Mouse (Mus musculus): ENCODE results near the gene Bcat1.
A peak's percentile ranks its signal among the peaks of the same experiment; 100 is the strongest.

The Bcat1 gene

DNA sequence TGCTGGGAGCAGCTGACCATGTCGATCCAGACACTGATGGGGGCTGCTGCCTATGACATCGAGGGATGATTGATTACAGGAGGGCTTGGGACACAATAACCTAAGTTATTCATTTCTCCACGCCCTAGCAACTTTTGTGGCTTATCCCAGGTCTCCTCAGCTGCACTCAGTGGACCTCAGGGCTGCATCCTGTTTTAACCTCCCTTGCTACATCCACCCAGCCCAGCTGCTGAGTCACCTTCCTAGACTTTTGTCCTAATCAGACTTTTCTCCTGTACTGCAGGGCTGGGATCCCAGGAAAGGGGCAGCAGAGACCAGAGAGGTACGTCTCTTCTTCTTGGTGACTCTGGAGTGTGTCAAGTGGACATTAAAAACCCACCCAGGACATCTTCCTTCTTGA is 19.9 kb downstream of the Bcat1 start:
- no peak for DNase-seq (ENCODE audit: low read depth, low spot score)

GRCm38 (mm10) chr6:145055277-145055858 is 20.6 kb downstream of the Bcat1 start:
- DNase-seq (ENCODE audit: low read depth, low spot score): no peak

GRCm38 (mm10) chr6:145052669-145053068 is 23.3 kb downstream of the Bcat1 start:
- no peak for DNase-seq (ENCODE audit: low read depth, low spot score)

GRCm38 (mm10) chr6:145050899-145051298 is 25.1 kb downstream of the Bcat1 start:
- peak; percentile 66 for DNase-seq (ENCODE audit: low read depth, low spot score)

DNA sequence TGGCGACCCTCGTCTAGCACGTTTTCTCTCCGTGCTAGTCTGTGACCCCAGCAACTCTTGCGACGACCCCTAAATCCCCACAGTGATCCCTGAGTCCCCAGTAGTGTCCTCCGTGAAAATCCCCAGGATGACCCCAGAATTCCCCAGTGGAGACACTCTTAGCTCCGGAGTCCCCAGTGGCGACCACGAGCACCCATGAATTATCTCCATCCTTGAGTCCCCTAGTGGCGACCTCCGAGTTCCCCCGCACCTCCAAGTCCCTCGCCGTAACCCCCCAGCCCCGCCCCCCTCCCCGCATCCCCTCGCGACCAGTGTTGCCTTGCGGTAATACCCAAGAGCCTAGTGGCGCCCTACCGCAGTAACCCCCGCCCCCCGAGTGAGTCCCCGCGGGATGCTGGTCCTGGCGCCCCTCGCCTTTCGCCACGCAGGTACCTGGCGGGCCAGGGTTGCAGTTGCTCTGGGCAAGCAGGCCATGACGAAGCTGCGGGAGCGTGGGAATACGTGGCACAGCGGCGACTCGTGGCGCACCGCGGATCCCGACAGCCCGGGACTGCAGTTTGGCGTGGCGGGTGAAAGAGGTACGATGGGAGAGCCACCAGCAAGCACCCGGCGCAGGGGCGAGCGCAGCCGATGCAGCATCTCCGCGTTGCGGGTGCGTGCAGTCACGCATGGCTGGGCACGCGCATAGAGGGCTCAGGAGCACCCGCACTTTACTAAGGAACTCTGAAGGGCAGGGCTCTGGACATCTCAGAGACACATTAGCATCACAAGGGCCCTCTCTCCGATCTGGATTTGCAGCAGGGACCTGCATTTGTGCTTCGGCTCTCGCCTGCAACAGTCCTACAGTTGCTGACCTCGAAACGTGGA is 27.6 kb downstream of the Bcat1 start:
- DNase-seq (ENCODE audit: low read depth, low spot score): no peak

GRCm38 (mm10) chr6:145047445-145047857 is 28.5 kb downstream of the Bcat1 start:
- DNase-seq (ENCODE audit: low read depth, low spot score): peak; percentile 60

- no peak for DNase-seq (ENCODE audit: low read depth, low spot score)
Observed at GRCm38 (mm10) chr6:145046266-145046890, 29.6 kb downstream of the Bcat1 start.

DNA sequence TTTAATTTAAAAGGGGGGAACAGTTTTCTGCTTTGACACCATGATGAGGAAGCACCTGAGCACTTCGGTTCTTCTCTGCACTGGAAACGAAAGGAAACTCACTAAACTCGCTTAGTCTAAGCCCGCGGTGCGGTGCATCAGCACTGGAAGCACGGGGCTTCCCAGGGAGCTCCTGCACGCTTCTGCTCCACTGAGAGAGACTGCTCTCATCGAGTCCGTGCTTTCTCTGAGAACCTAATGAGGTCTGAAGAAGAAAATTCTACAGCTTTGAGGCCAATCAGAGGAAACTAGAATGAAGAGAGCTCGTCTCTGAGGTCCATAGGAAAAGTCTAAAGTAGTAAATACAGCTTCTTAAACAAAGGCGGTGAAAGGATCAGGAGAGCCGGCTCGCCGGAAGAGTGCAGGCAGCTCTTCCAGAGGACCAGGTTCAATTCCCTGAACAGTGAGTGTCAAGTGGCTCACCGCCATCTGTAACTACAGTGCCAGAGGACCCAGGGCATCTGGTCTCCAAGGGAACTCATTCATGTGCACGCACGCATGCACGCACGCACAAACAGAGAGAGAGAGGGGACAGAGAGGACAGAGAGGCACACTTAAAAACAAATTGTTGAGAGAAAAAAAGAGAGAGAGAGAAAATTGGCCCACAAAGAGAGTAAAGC is 30.9 kb downstream of the Bcat1 start:
- DNase-seq (ENCODE audit: low read depth, low spot score): no peak

DNA sequence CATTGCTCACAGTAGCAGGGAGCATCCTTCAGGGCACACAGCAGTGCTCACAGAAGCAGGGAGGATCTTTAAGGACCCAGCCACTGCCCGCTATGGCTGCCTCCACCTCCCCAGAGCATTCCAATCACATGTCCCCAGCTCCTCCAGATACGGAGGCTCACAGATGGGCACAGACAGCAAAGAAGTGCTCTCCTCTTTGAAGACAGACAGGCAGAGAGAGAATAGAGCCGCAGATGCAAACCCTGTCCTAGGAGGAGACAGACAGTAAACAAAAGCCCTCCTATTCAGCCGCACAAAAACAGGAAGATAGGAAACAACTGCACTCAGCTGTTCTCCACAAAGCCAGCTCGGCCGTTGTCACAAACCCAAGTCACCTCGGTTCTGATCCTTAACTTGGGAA is 35.3 kb downstream of the Bcat1 start:
- no peak for DNase-seq (ENCODE audit: low read depth, low spot score)

GRCm38 (mm10) chr6:145037626-145038025 is 38.4 kb downstream of the Bcat1 start:
- DNase-seq (ENCODE audit: low read depth, low spot score): no peak

DNA sequence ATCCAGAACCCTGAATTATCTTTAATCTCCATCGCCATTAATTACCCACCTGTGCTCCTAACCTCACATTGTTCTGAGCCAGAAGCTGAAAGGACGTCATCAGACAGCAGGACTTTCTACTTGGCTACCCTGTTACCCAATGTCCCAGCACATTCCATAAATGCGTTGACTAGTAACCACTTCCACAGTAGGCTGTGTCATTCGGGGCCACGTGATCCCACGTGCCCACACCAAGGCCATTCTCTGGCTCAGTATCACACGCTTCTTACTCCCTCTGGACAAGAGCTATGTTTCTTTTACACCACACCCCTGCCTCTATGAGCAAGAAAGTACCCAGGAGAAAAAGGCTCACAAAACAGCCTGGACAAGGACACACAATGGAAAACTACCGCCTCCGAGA is 40.6 kb downstream of the Bcat1 start:
- no peak for DNase-seq (ENCODE audit: low read depth, low spot score)

- DNase-seq (ENCODE audit: low read depth, low spot score): no peak
Observed at GRCm38 (mm10) chr6:145030587-145030986, 45.4 kb downstream of the Bcat1 start.

- DNase-seq (ENCODE audit: low read depth, low spot score): no peak
Observed at GRCm38 (mm10) chr6:145023990-145024389, 52.0 kb downstream of the Bcat1 start.

GRCm38 (mm10) chr6:145022966-145023725 is 52.8 kb downstream of the Bcat1 start:
- no peak for DNase-seq (ENCODE audit: low read depth, low spot score)

DNA sequence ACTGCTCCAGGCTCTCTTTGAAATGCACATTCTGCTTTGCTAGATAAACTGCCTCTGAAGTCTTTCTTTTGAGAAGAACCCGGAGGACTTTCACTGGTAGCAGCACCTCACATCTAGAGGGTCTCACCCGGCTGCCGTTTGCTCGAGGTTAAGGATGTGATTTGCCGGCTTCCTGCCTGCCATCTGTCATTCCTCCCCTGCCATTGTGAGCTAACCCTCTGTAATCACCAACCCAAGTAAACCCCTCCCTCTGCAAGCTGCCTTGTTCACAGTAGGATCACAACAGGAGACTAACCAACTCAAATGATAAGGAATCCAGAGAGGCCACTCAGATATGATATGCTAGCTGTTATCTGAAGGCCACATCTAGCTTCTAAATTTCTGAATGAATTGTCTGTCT is 53.6 kb downstream of the Bcat1 start:
- DNase-seq (ENCODE audit: low read depth, low spot score): no peak

- no peak for DNase-seq (ENCODE audit: low read depth, low spot score)
Observed at GRCm38 (mm10) chr6:145020553-145020952, 55.4 kb downstream of the Bcat1 start.

- DNase-seq (ENCODE audit: low read depth, low spot score): no peak
Observed at GRCm38 (mm10) chr6:145018295-145018694, 57.7 kb downstream of the Bcat1 start.

DNA sequence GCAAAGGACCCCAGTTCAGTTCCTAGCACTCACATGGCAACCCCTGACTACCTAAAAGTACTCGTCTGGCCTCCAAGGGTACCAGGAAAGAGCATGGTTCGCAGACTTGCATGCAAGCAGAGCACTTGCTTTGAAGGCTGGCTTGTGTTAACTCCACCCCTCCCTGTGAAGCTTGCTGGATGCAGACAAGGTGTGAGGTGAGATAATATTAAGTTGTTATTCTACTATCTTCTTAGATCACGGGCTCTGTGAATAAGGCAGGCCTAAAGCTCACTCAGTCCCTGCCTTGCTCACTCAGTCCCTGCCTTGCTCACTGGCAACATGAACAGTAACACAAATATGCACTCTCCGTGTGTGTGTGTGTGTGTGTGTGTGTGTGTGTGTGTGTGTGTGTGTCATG is 58.5 kb downstream of the Bcat1 start:
- no peak for DNase-seq (ENCODE audit: low read depth, low spot score)

GRCm38 (mm10) chr6:145016639-145017038 is 59.3 kb downstream of the Bcat1 start:
- no peak for DNase-seq (ENCODE audit: low read depth, low spot score)

DNA sequence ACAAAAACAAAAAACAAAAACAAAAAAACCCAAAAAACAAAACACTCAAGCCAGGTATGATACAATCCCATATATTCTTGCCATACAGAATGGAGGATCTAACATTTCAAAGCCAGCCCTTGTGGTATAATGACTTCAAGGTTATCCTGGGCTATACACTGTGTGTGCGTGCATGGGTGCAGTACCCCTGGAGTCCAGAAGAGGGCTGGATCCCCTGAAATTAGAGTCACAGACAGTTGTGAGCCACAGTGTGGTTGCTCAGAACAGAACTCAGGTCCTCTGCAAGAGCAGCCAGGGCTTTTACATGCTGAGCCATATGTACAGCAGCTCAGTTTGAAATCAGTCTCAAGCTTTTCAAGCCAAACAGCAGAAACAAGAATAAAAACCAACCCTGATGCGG is 61.0 kb downstream of the Bcat1 start:
- DNase-seq (ENCODE audit: low read depth, low spot score): no peak

GRCm38 (mm10) chr6:145012699-145013098 is 63.3 kb downstream of the Bcat1 start:
- no peak for DNase-seq (ENCODE audit: low read depth, low spot score)

All from retina, adult 2 months (tissue).